Mouse (Mus musculus): ENCODE measurements at regions not wholly inside any gene's neighbourhood (a gene's known extent, or its start where the extent isn't known, plus 50 kb on each side); places are given as distances from the start of the nearest gene placed in this dataset.

DNA sequence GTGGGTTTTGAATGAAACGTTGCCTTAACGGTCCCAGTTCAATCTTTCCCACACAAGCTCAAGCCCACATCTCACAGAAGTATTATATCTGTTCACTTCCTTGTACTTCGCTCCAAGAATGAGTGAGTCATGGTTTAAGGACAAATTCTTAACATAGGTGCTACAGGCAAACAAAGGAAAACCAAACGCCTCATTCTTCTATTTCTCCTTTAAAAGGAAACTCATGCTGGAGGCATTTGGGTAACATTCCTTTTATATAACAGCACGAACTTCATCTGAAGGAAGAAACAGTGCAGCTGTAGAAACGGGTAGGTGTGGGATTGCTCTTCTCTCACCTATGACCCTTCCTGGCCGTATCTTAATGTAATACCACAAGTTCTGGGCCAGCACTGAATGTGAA, 610.0 kb upstream of the A1bg start:
- TF ChIP-seq CTCF (IDR thresholded peaks at IDR 0.05; ENCODE audit: low read depth), result no peak
- peak; percentile 68 for TF ChIP-seq EP300 (optimal IDR thresholded peaks at IDR 0.05)

Measured in stomach, postnatal 0 days (tissue).